Mouse (Mus musculus): ENCODE measurements around the gene Vopp1. TPM values are rescaled to one million over a fixed set of nuclear protein-coding genes. Genes with fewer than 3 reads are reported as not detected.

Vopp1 gene
- polyA plus RNA-seq, 1 experiment from 2014 or later, result 28.9 TPM

GRCm38 (mm10) chr6:57721347-57721746, 103.6 kb downstream of the Vopp1 start:
- 87% methylated on average over 1 of the region's 1 CpGs for WGBS
- H3K4me3 ChIP-seq (ENCODE audit: low read length), result no peak overlapping the region
- no peaks in the 10 kb centered on the region for H3K27me3 ChIP-seq (ENCODE audit: control insufficient read depth, insufficient read depth, low read depth, low read length)
- H3K27ac ChIP-seq (ENCODE audit: low read length), result no peak overlapping the region
- peaks cover 5% of the 10 kb centered on the region; the same call in 1 of the 2 replicates for H3K36me3 ChIP-seq (ENCODE audit: control insufficient read depth, insufficient read depth, low read length)
- no peak overlapping the region for H3K9ac ChIP-seq (ENCODE audit: low read length)
- no peak overlapping the region for H3K4me2 ChIP-seq (ENCODE audit: low read depth, low read length)
- ATAC-seq (ENCODE audit: low read depth), result no peak
- no peaks in the 10 kb centered on the region for H3K4me1 ChIP-seq (replicated peaks; ENCODE audit: control insufficient read depth, insufficient read depth, low read length)
- no peaks in the 10 kb centered on the region for H3K9me3 ChIP-seq (ENCODE audit: control insufficient read depth, low read length)

- Histone ChIP-seq H3K36me3 (ENCODE audit: control insufficient read depth, insufficient read depth, low read length) (no peaks in the 10 kb centered on the region), H3K9ac (ENCODE audit: low read length) (no peak overlapping the region), H3K27ac (ENCODE audit: low read length) (no peak overlapping the region), H3K27me3 (ENCODE audit: control insufficient read depth, insufficient read depth, low read depth, low read length) (no peaks in the 10 kb centered on the region), H3K4me1 (replicated peaks; ENCODE audit: control insufficient read depth, insufficient read depth, low read length) (no peaks in the 10 kb centered on the region), H3K9me3 (ENCODE audit: control insufficient read depth, low read length) (no peaks in the 10 kb centered on the region), H3K4me2 (ENCODE audit: low read depth, low read length) (no peak overlapping the region), H3K4me3 (ENCODE audit: low read length) (no peak overlapping the region)
- 10% methylated on average over 1 of the region's 1 CpGs for WGBS
- ATAC-seq (ENCODE audit: low read depth), result no peak
Observed at GRCm38 (mm10) chr6:57711726-57712125, 113.2 kb downstream of the Vopp1 start.

- Histone ChIP-seq H3K4me1 (replicated peaks; ENCODE audit: control insufficient read depth, insufficient read depth, low read length) (peaks cover 4% of the 10 kb centered on the region; the same call in 1 of the 2 replicates), H3K4me2 (ENCODE audit: low read depth, low read length) (no peak overlapping the region), H3K36me3 (ENCODE audit: control insufficient read depth, insufficient read depth, low read length) (no peaks in the 10 kb centered on the region), H3K9ac (ENCODE audit: low read length) (no peak overlapping the region), H3K4me3 (ENCODE audit: low read length) (no peak overlapping the region), H3K9me3 (ENCODE audit: control insufficient read depth, low read length) (no peaks in the 10 kb centered on the region), H3K27ac (ENCODE audit: low read length) (no peak overlapping the region), H3K27me3 (ENCODE audit: control insufficient read depth, insufficient read depth, low read depth, low read length) (no peaks in the 10 kb centered on the region)
- 89% methylated on average over 1 of the region's 1 CpGs for WGBS
- ATAC-seq (ENCODE audit: low read depth), result no peak
Observed at GRCm38 (mm10) chr6:57706721-57707120, 118.2 kb downstream of the Vopp1 start.

GRCm38 (mm10) chr6:57703703-57704102, 121.3 kb downstream of the Vopp1 start:
- Histone ChIP-seq H3K9me3 (ENCODE audit: control insufficient read depth, low read length) (no peaks in the 10 kb centered on the region), H3K4me2 (ENCODE audit: low read depth, low read length) (peak overlapping the region; percentile 81), H3K27me3 (ENCODE audit: control insufficient read depth, insufficient read depth, low read depth, low read length) (no peaks in the 10 kb centered on the region), H3K36me3 (ENCODE audit: control insufficient read depth, insufficient read depth, low read length) (no peaks in the 10 kb centered on the region), H3K4me3 (ENCODE audit: low read length) (peak overlapping the region; percentile 71), H3K27ac (ENCODE audit: low read length) (peak overlapping the region; percentile 98), H3K9ac (ENCODE audit: low read length) (peak overlapping the region; percentile 87), H3K4me1 (replicated peaks; ENCODE audit: control insufficient read depth, insufficient read depth, low read length) (peaks cover 4% of the 10 kb centered on the region; the same call in 1 of the 2 replicates)
- peak; percentile 30 for ATAC-seq (ENCODE audit: low read depth)
- WGBS, result 13% methylated on average over 2 of the region's 2 CpGs

GRCm38 (mm10) chr6:57702743-57703499, 122.0 kb downstream of the Vopp1 start:
- H3K36me3 ChIP-seq (ENCODE audit: control insufficient read depth, insufficient read depth, low read length), result no peaks in the 10 kb centered on the region
- ATAC-seq (ENCODE audit: low read depth), result peak; percentile 100
- under 1% methylated on average over 57 of the region's 59 CpGs for WGBS
- peak overlapping the region; percentile 87 for H3K9ac ChIP-seq (ENCODE audit: low read length)
- peak overlapping the region; percentile 81 for H3K4me2 ChIP-seq (ENCODE audit: low read depth, low read length)
- H3K9me3 ChIP-seq (ENCODE audit: control insufficient read depth, low read length), result no peaks in the 10 kb centered on the region
- peak overlapping the region; percentile 98 for H3K27ac ChIP-seq (ENCODE audit: low read length)
- H3K27me3 ChIP-seq (ENCODE audit: control insufficient read depth, insufficient read depth, low read depth, low read length), result no peaks in the 10 kb centered on the region
- H3K4me3 ChIP-seq (ENCODE audit: low read length), result peak overlapping the region; percentile 71
- H3K4me1 ChIP-seq (replicated peaks; ENCODE audit: control insufficient read depth, insufficient read depth, low read length), result peaks cover 4% of the 10 kb centered on the region; the same call in 1 of the 2 replicates

GRCm38 (mm10) chr6:57702376-57702742, 122.6 kb downstream of the Vopp1 start, which contains the start of gene Lancl2:
TSS of gene Lancl2 (plus strand) at chr6:57702540.
- Histone ChIP-seq H3K36me3 (ENCODE audit: control insufficient read depth, insufficient read depth, low read length) (no peaks in the 10 kb centered on the region), H3K9ac (ENCODE audit: low read length) (peak within 1 kb of the TSS; percentile 87), H3K4me2 (ENCODE audit: low read depth, low read length) (peak within 1 kb of the TSS; percentile 81), H3K4me1 (replicated peaks; ENCODE audit: control insufficient read depth, insufficient read depth, low read length) (peaks cover 4% of the 10 kb centered on the region; the same call in 1 of the 2 replicates), H3K9me3 (ENCODE audit: control insufficient read depth, low read length) (no peaks in the 10 kb centered on the region), H3K27ac (ENCODE audit: low read length) (peak within 1 kb of the TSS; percentile 98), H3K4me3 (ENCODE audit: low read length) (peak within 1 kb of the TSS; percentile 71), H3K27me3 (ENCODE audit: control insufficient read depth, insufficient read depth, low read depth, low read length) (no peaks in the 10 kb centered on the region)
- under 1% methylated on average over 10 of the region's 10 CpGs for WGBS
- peak; percentile 7; the same call in 1 of the 2 replicates for ATAC-seq (ENCODE audit: low read depth)

GRCm38 (mm10) chr6:57701686-57702085, 123.3 kb downstream of the Vopp1 start:
- Histone ChIP-seq H3K4me1 (replicated peaks; ENCODE audit: control insufficient read depth, insufficient read depth, low read length) (peaks cover 4% of the 10 kb centered on the region; the same call in 1 of the 2 replicates), H3K9me3 (ENCODE audit: control insufficient read depth, low read length) (no peaks in the 10 kb centered on the region), H3K4me3 (ENCODE audit: low read length) (no peak overlapping the region), H3K27ac (ENCODE audit: low read length) (no peak overlapping the region), H3K9ac (ENCODE audit: low read length) (no peak overlapping the region), H3K4me2 (ENCODE audit: low read depth, low read length) (peak overlapping the region; percentile 81), H3K27me3 (ENCODE audit: control insufficient read depth, insufficient read depth, low read depth, low read length) (no peaks in the 10 kb centered on the region), H3K36me3 (ENCODE audit: control insufficient read depth, insufficient read depth, low read length) (no peaks in the 10 kb centered on the region)
- no peak for ATAC-seq (ENCODE audit: low read depth)
- WGBS, result 67% methylated on average over 4 of the region's 4 CpGs

- H3K4me2 ChIP-seq (ENCODE audit: low read depth, low read length), result no peak overlapping the region
- no peak overlapping the region for H3K27ac ChIP-seq (ENCODE audit: low read length)
- no peak overlapping the region for H3K9ac ChIP-seq (ENCODE audit: low read length)
- ATAC-seq (ENCODE audit: low read depth), result no peak
- no peaks in the 10 kb centered on the region for H3K27me3 ChIP-seq (ENCODE audit: control insufficient read depth, insufficient read depth, low read depth, low read length)
- H3K4me3 ChIP-seq (ENCODE audit: low read length), result no peak overlapping the region
- peaks cover 4% of the 10 kb centered on the region for H3K4me1 ChIP-seq (replicated peaks; ENCODE audit: control insufficient read depth, insufficient read depth, low read length)
- WGBS, result 77% methylated on average over 3 of the region's 3 CpGs
- H3K36me3 ChIP-seq (ENCODE audit: control insufficient read depth, insufficient read depth, low read length), result peaks cover 13% of the 10 kb centered on the region
- H3K9me3 ChIP-seq (ENCODE audit: control insufficient read depth, low read length), result no peaks in the 10 kb centered on the region
Observed at GRCm38 (mm10) chr6:57693116-57693515, 131.8 kb downstream of the Vopp1 start.

- peaks cover 4% of the 10 kb centered on the region for H3K4me1 ChIP-seq (replicated peaks; ENCODE audit: control insufficient read depth, insufficient read depth, low read length)
- peak within 1 kb of the TSS; percentile 75 for H3K4me2 ChIP-seq (ENCODE audit: low read depth, low read length)
- peak within 1 kb of the TSS; percentile 87 for H3K9ac ChIP-seq (ENCODE audit: low read length)
- no peaks in the 10 kb centered on the region for H3K27me3 ChIP-seq (ENCODE audit: control insufficient read depth, insufficient read depth, low read depth, low read length)
- H3K4me3 ChIP-seq (ENCODE audit: low read length), result peak within 1 kb of the TSS; percentile 87
- H3K27ac ChIP-seq (ENCODE audit: low read length), result peak within 1 kb of the TSS; percentile 98
- no peaks in the 10 kb centered on the region for H3K9me3 ChIP-seq (ENCODE audit: control insufficient read depth, low read length)
- peaks cover 21% of the 10 kb centered on the region for H3K36me3 ChIP-seq (ENCODE audit: control insufficient read depth, insufficient read depth, low read length)
- WGBS, result 1% methylated on average over 42 of the region's 52 CpGs
- peak; percentile 99 for ATAC-seq (ENCODE audit: low read depth)
Observed at GRCm38 (mm10) chr6:57691467-57692261, 133.3 kb downstream of the Vopp1 start, which contains the start of gene Pyurf. TSS of gene Pyurf (minus strand) at chr6:57692078.
